Mouse (Mus musculus) telencephalon, adult 2 months (tissue): ENCODE results near the gene Cdc34b.
"Not testable (repeated sequence)": the region's sequence is repeated elsewhere in the genome, so short reads cannot be mapped to it uniquely, and the experiment has no call there.

Experiments
- DNase-seq: peaks from one replicate; pipeline ENCODE4 v3.0.0-alpha.2; 2011; ENCODE audit warnings: low read depth, low spot score

Gene Cdc34b

GRCm38 (mm10) chr11:94741732-94742272 lies at the start of gene Cdc34b:
Gene Cdc34b, plus strand, starts transcription at chr11:94741782.
- DNase-seq: no peak

DNA sequence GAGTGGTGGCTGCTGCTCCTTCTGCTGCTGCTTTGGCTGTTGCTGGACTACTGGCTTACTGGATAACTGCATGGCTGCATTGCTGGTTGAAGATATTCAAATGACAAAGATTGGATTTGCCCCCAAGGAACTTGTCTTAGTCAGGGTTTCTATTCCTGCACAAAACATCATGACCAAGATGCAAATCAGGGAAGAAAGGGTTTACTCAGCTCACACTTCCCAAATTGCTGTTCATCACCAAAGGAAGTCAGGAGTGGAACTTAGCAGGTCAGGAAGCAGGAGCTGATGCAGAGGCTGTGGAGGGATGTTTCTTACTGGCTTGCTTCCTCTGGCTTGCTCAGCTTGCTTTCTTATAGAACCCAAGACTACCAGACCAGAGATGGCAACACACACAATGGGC lies 49.1 kb upstream of the Cdc34b start:
- DNase-seq: not testable (repeated sequence)

DNA sequence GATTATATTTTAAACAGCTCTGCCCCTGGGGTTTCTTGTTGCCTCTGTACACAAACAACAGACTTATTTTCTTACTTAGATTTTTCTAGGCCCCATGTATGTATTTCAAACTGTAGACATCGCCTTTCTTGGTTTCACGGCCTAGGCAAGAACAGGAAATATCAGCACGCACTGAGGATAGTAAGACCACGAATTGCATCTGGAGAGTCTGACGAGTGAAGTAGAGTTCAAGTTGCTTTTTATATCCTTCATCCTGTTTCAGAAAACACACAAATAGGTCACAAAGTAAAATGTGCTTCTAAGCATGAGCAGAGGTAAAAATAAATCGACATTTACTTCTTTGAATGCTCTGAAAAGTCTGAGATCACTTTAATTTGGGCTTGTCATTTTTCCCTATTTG lies 46.1 kb upstream of the Cdc34b start:
- no peak for DNase-seq

DNA sequence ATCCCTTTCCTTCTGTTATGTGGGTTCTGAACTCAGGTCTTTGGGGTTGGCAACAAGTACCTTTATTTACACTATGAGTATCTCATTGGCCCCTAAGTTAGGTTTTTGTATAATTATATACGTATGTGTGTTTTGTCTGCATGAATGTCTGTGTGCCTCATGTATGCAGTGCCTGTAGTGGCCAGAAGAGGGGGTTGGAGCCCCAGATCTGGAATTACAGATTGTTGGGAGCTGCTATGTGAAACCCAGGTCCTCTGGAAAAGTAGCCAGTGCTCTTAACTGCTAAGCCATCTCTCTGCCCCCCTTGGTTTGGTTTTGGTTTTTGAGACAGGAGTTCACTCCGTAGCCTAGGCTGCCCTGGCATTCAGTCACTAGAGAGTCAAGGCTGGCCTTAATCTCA lies 44.4 kb upstream of the Cdc34b start:
- DNase-seq: no peak

DNA sequence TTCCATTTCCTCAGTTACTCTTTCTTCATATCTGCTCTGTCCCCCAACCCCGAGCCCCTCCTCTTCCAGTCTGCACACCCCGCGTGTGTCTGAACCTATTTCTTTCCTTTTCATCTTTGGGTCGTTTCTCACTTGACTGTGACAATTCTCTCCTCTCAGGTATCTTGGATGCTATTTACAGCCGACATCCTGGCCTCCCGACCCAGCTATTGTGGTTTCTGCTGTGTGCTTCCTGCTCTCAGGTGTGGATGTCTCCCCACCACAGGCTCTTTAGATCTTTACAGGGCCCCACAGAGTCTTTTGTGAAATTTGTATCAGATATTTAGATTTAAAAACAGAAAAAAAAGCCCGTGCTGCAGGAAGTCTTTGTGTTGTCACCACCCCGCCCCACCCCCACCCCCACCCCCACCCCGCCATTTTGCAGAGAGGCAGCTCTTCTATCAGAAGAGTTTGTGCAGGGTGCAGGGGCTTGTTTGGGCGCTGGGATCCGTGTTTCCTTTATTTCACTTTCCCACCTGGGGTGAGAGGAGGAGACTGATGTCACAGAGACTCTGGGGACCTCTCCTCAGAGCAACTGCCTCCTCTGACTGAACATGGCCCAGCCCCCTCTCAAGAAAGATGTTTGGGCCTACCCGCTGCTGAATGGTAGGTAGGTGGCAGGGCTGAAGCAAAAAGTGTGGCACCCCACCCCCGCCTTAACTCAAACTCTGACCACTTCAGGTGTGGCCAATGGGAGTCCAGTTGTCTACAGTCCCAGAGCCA lies 43.7 kb upstream of the Cdc34b start:
- DNase-seq: no peak

DNA sequence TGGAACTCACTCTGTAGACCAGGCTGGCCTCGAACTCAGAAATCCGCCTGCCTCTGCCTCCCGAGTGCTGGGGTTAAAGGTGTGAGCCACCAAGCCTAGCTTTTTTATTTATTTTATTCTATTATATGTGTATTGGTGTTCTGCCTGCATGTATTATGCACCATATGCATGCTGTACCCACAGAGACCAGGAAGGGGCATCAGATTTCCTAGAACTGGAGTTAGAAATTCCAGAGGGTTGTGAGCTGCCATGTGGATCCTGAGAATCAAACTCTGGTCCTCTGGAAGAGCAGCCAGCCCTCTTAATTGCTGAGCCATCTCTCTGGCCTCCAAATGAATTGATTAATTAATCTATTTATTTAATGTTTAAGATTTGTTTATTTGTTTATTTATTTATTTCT lies 42.2 kb upstream of the Cdc34b start:
- no peak for DNase-seq

- no peak for DNase-seq
Measured at GRCm38 (mm10) chr11:94701401-94702215, 40.0 kb upstream of the Cdc34b start.

GRCm38 (mm10) chr11:94702216-94702610 lies 39.4 kb upstream of the Cdc34b start:
- no peak for DNase-seq

DNA sequence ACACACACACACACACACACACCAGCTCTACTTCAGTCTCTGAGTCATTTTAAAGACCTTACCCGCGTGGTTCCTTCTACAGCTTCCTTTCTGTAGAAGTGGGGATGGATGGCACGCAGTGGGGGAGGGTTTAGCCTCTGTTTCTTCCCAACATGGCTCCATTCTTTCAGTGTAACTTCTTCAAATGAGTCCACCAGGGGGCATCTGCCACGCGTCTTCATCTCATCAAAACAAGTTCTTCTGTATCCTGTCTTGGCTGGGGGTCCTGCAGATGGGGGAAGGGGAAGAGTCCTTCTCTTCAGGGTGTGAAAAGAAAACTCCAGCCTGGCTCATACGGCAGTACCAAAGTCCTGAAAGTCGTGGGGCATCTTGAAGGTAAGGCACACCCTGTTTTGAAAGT lies 37.6 kb upstream of the Cdc34b start:
- no peak for DNase-seq

DNA sequence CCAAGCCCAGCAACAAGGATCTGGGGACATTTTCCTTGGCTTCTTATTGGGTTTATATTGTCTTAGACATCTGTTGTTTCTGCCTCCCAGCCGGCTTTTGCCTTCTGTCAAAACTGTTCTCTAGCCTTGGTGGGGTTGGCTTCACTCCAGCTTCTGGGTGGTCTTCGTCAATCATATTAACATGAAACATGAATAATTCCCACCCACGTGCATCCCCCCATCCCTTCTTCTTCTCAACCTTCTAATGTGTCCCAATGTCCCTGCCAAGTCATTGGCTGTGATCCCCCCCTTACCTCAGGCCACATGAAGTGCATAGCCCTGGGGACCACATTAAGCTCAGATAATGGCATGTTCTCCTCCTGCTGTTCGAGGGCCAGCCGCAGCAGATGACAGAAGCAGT lies 37.1 kb upstream of the Cdc34b start, which contains the start of gene Gm11541:
Gene Gm11541 (minus strand): TSS at position 28 of the 400 bp plus-strand sequence.
- DNase-seq: no peak

DNA sequence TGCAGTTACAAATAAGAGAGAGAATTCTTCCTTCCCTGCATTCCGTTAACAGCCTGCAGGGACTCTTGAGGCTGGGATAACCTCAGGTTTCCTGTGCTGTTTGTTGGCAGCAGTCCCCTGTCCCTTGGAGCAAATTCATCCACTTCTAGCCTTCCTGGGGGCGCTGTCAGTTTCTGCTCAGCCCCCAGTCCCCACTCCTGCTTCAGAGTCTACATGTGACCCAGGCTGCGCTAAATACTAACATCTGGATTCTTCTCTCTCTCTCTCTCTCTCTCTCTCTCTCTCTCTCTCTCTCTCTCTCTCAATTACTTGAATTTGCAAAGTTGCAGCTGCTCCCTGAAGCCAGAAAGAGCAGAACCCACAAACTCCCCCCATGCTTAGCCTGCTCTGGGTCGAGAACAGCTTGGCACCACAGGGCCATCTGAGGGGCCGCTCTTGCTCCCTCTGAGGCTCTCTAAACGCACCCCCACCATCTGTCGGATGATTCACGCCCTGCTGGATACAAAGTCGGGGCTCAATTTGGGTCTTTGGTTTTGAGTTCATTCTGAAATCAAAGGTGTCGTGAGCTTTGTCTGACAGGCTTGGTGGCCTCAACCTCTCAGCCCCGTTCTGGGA lies 28.2 kb upstream of the Cdc34b start:
- DNase-seq: no peak

GRCm38 (mm10) chr11:94715622-94716021 lies 26.0 kb upstream of the Cdc34b start:
- no peak for DNase-seq

DNA sequence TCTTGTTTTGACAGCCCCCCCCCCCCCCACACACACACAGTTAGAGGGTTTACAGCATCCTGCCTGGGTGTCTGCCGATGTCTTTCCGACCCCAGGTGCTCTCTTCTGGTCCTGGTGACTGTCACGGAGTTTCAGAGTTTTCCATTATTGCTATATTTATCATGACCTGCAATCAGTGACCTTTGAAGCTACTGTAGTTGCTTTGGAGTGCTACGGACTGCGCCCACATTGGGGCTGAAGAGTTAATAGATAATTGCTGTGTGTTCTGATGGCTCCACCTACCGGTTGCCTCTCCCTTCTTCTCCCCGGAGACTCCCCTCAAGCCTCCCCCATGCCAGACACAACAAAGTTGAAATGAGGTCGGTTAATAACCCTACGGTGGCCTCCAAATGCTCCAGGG lies 24.8 kb upstream of the Cdc34b start:
- DNase-seq: no peak

GRCm38 (mm10) chr11:94717239-94717638 lies 24.3 kb upstream of the Cdc34b start:
- DNase-seq: no peak

DNA sequence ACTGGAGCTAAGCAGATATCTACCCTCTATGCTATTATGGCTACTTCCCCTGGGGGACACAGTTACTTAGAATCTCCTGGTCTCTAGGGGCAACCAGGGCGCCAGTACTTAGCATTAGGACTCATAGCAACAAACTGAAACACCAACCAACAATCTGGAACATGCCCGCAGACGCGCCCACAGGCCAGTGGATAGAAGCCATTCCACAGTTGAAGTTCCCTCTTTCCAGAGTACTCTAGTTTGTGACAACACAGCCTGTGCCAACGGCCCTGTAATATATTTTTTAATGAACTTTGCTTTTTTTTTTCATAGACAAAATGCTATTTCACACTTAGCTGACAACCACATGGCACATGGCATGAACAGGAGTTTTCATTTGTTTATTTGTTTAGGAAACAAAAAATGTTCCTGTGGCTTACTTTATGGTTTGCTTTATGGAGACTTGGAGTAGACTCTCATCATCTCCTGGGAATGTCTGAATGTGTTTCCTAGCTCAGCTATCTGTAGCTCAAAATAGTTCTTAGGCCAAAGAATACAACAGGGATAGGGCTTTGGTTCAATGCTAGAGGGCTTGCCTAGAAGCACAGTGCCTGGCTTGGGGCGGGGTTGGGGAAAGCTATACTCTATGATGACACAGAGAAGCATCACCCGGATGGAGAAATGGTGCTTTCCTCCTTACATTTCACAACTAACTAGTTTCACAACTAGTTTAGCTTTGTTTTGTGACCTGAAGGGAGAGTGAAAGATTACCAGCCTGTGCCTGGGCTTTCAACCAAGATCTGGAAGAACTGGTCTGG lies 23.3 kb upstream of the Cdc34b start:
- DNase-seq: no peak

DNA sequence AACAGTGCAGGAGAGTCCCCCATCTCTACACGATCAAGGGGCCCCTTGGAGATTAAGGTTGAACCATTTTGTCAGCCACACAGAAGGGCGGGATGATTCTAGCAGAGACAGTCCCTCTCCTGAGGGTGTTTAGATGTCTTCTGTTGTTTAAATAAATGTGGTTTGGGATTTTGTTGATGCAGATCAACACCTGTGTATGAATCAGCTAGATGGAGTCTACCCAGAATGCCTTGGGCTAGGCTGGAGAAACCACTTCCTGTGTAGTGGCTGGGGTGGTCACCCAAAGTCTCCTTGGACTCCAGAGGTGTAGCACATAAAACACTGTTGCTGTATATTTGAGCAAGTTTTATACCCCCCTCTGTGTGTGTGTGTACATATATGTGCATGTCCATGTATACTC lies 22.4 kb upstream of the Cdc34b start:
- no peak for DNase-seq

GRCm38 (mm10) chr11:94727306-94727705 lies 14.3 kb upstream of the Cdc34b start:
- peak; percentile 60 for DNase-seq

DNA sequence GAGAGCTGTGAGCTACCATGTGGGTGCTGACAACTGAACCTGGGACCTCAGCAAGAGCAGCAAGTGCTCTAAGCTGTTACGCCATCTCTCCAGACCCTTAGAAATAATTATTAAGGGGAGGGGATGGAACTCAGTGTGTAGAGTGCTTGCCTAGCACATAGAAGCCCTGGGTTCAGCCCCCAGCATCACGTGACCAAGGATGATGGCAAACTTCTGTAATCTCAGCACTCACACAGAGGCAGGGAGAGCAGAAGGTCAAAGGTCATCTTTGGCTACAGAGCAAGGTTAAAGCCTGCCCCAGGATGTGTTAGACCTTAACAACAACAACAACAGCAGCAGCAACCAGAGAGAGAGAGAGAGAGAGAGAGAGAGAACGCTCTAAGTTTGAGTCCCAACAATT lies 13.0 kb upstream of the Cdc34b start:
- no peak for DNase-seq

GRCm38 (mm10) chr11:94729565-94729964 lies 12.0 kb upstream of the Cdc34b start:
- DNase-seq: no peak

- no peak for DNase-seq
Measured at GRCm38 (mm10) chr11:94730261-94730660, 11.3 kb upstream of the Cdc34b start.

- no peak for DNase-seq
Measured at GRCm38 (mm10) chr11:94731229-94731628, 10.4 kb upstream of the Cdc34b start.
